Mouse (Mus musculus) midbrain, embryonic 16.5 days (tissue): ENCODE measurements around the gene AI182371. TPM values are rescaled to one million over a fixed set of nuclear protein-coding genes. Genes with fewer than 3 reads are reported as not detected.

Experiments
- ATAC-seq: fragments of 200-750 bp; cut with Nextera tagmentation; 2 replicates; pipeline ENCODE4 v1.8.0; 2017; ENCODE audit warnings: moderate TSS enrichment
- H3K27ac ChIP-seq: fragments of 300-500 bp; sonication (generic); 2 replicates; pipeline ENCODE4 v1.5.1; 2014; ENCODE audit warnings: mild to moderate bottlenecking, low read length, mixed read lengths
- H3K27me3 ChIP-seq: fragments of 300-500 bp; sonication (generic); 2 replicates; pipeline ENCODE4 v1.6.1; 2014; ENCODE audit warnings: low read depth, low read length, mixed read lengths; ENCODE audit not compliant: control insufficient read depth, insufficient read depth
- H3K36me3 ChIP-seq: fragments of 300-500 bp; sonication (generic); 2 replicates; pipeline ENCODE4 v1.6.1; 2014; ENCODE audit warnings: mild to moderate bottlenecking, low read length, moderate library complexity, mixed read lengths; ENCODE audit not compliant: control insufficient read depth, insufficient read depth
- H3K4me1 ChIP-seq: fragments of 300-500 bp; sonication (generic); 2 replicates; pipeline ENCODE4 v1.6.1; 2014; ENCODE audit warnings: mild to moderate bottlenecking, low read length, mixed read lengths; ENCODE audit not compliant: control insufficient read depth, insufficient read depth
- H3K4me2 ChIP-seq: fragments of 300-500 bp; sonication (generic); 2 replicates; pipeline ENCODE4 v1.6.1; 2014; ENCODE audit warnings: mild to moderate bottlenecking, low read length, mixed read lengths
- H3K4me3 ChIP-seq: fragments of 300-500 bp; sonication (generic); 2 replicates; pipeline ENCODE4 v1.5.1; 2014; ENCODE audit warnings: low read depth, mild to moderate bottlenecking, low read length, moderate library complexity, mixed read lengths
- H3K9ac ChIP-seq: fragments of 300-500 bp; sonication (generic); 2 replicates; pipeline ENCODE4 v1.6.1; 2014; ENCODE audit warnings: low read depth, low read length, mixed read lengths
- H3K9me3 ChIP-seq: fragments of 300-500 bp; sonication (generic); replicated peaks from 2 replicates; pipeline ENCODE4 v1.6.1; 2014; ENCODE audit warnings: mild to moderate bottlenecking, low read length, mixed read lengths; ENCODE audit not compliant: control insufficient read depth, poor library complexity, severe bottlenecking
- WGBS: fragments of 180-500 bp; shearing (Covaris S2); extraction: QIAGEN DNeasy Blood & Tissue Kit; methylation state at CpG from one replicate; pipeline ENCODE4 v1.1.7; 2014; 5-methylcytosine and 5-hydroxymethylcytosine counted together
- polyA plus RNA-seq: library from polyadenylated mRNA; unstranded; fragments of >200 nt; fragmentation: Nextera tagmentation; extraction: Ambion mirVana; gene quantifications from 2 replicates; pipeline ENCODE4 v1.2.1, GENCODE M21; 2015

AI182371 gene
- 0.41 and 0.80 TPM in 2 replicates for polyA plus RNA-seq

- no peak within 1 kb of the TSS for H3K9ac ChIP-seq
- no peaks in the 10 kb centered on the region for H3K4me1 ChIP-seq
- no peak within 1 kb of the TSS for H3K4me2 ChIP-seq
- ATAC-seq = no peak
- no peaks in the 10 kb centered on the region for H3K36me3 ChIP-seq
- H3K4me3 ChIP-seq = no peak within 1 kb of the TSS
- H3K27ac ChIP-seq = no peak within 1 kb of the TSS
- WGBS = 95% methylated on average over 3 of the region's 3 CpGs
- H3K9me3 ChIP-seq = no peaks in the 10 kb centered on the region
- H3K27me3 ChIP-seq = no peaks in the 10 kb centered on the region
Observed at GRCm38 (mm10) chr2:35101443-35101842, at the start of gene AI182371. Gene AI182371 (minus strand): TSS chr2:35101543.

- H3K4me3 ChIP-seq = no peak overlapping the region
- H3K27ac ChIP-seq = no peak overlapping the region
- H3K36me3 ChIP-seq = peaks cover 33% of the 10 kb centered on the region
- no peak overlapping the region for H3K9ac ChIP-seq
- no peaks in the 10 kb centered on the region for H3K27me3 ChIP-seq
- no peak for ATAC-seq
- no peaks in the 10 kb centered on the region for H3K9me3 ChIP-seq
- 94% methylated on average over 10 of the region's 10 CpGs for WGBS
- no peaks in the 10 kb centered on the region for H3K4me1 ChIP-seq
- H3K4me2 ChIP-seq = no peak overlapping the region
Observed at GRCm38 (mm10) chr2:35148806-35149205, 47.5 kb upstream of the AI182371 start.

DNA sequence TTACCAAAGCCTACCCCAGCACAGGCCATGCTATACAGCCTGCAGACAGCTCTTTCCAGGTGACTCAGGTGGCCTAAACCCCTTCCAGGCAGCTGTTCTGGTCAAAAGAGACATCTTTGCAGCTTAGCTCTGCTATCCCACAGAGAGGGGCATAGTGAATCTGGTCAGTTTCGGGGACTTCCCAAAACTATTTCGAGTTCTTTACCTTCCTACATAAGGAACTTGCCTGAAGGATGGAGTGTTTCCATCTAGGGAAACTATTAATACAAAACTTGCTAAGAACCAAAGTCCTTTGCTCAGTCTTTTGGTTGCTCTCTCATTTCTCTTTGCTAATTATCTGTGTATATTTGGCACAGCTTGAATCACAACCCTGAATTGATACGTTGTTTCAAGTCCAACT, 40.3 kb upstream of the AI182371 start:
- 95% methylated on average over 3 of the region's 3 CpGs for WGBS
- peaks cover 20% of the 10 kb centered on the region for H3K36me3 ChIP-seq

DNA sequence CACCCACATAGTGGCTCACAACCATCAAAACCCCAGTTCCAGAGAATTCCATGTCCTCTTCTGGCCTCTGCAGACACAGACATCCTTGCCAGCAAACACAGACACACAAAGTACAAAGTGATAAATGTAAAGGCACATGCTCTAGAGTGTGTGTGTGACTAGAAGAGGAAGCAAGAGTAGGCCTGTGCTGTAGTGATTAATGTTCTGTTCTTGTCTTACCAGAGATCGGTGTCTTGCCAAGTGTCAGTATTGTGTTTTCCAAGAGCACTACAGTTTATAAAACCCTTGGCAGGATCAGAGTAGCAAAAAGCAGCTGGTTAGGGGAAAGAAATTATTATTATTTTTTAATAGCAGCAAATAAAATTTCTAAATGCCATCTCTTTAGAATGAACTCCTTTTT, 37.2 kb upstream of the AI182371 start:
- no peaks in the 10 kb centered on the region for H3K27me3 ChIP-seq
- no peaks in the 10 kb centered on the region for H3K9me3 ChIP-seq
- ATAC-seq = no peak
- no peaks in the 10 kb centered on the region for H3K4me1 ChIP-seq
- H3K4me3 ChIP-seq = no peak overlapping the region
- no peak overlapping the region for H3K27ac ChIP-seq
- H3K36me3 ChIP-seq = peaks cover 15% of the 10 kb centered on the region; the same call in 1 of the 2 replicates
- H3K9ac ChIP-seq = no peak overlapping the region
- H3K4me2 ChIP-seq = no peak overlapping the region
- WGBS = 100% methylated on average over 1 of the region's 1 CpGs

More for the DNA sequence above, 40.3 kb upstream of the AI182371 start:
- H3K27ac ChIP-seq = no peak overlapping the region
- H3K9ac ChIP-seq = no peak overlapping the region
- no peak overlapping the region for H3K4me2 ChIP-seq
- H3K4me3 ChIP-seq = no peak overlapping the region
- H3K27me3 ChIP-seq = no peaks in the 10 kb centered on the region
- ATAC-seq = no peak
- no peaks in the 10 kb centered on the region for H3K4me1 ChIP-seq
- H3K9me3 ChIP-seq = no peaks in the 10 kb centered on the region

DNA sequence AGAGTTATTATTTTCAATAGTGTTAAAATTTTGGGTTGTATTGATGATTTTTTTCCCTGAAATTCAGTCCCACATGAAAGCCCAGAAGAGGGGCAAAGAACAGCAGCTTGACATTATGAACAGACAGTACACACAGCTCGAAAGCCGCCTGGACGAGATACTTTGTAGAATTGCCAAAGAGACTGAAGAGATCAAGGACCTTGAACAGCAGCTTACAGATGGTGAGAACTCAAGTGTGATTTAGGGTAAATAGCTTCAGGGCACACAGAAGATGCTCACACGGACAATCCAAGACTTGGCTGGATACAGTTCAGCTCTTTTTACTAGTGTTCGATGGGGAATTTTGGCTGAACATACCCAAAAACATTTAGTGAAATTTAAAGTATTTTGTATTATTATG, 32.5 kb upstream of the AI182371 start:
- 82% methylated on average over 5 of the region's 5 CpGs for WGBS
- Histone ChIP-seq H3K4me3 (no peak overlapping the region), H3K4me2 (no peak overlapping the region), H3K36me3 (0 out of 2 replicates have a peak, but pooled peaks cover 12% of the 10 kb centered on the region), H3K4me1 (peaks cover 10% of the 10 kb centered on the region; the same call in 1 of the 2 replicates), H3K9me3 (no peaks in the 10 kb centered on the region), H3K27me3 (no peaks in the 10 kb centered on the region), H3K27ac (no peak overlapping the region), H3K9ac (no peak overlapping the region)
- no peak for ATAC-seq

GRCm38 (mm10) chr2:35132662-35133055, 31.3 kb upstream of the AI182371 start:
- peaks cover 10% of the 10 kb centered on the region; the same call in 1 of the 2 replicates for H3K4me1 ChIP-seq
- no peaks in the 10 kb centered on the region for H3K27me3 ChIP-seq
- H3K4me3 ChIP-seq = peak overlapping the region; percentile 44
- 0 out of 2 replicates have a peak, but pooled peaks cover 10% of the 10 kb centered on the region for H3K36me3 ChIP-seq
- H3K4me2 ChIP-seq = peak overlapping the region; percentile 62
- H3K9ac ChIP-seq = peak overlapping the region; percentile 38; the same call in 1 of the 2 replicates
- no peak overlapping the region for H3K27ac ChIP-seq
- 10% methylated on average over 5 of the region's 5 CpGs for WGBS
- no peak for ATAC-seq
- H3K9me3 ChIP-seq = no peaks in the 10 kb centered on the region

DNA sequence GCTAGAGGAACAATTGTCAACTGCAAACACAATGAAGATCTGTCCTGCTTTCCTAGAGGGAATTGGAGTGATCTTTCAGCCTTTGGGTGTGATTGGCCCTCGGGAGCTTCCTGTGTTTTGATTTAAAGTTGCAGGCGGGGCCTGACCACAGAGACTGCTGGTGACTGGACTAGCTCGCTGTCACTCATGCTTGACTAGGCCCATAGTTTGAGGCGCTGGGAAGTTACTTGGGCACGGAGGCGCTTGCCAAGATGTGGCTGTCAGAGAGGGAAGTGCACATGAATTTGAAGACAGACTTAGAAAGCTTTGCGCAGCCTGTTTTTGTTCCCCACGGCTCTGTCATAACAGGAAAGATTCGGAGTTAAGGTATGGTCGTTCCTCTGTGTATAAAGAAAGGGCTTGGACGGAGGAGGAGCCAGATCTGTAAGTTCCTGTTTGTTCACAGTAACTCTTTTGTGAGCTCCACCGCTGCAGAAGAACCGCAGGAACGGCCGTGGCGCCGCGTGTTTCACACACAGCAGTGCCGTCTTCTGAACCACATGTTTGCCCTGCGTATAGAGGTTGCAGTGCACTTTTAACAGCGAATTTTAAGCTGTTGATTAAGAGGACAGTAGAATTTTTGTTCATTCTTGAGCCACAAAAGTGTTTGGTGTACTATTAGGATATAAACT, 30.8 kb upstream of the AI182371 start:
- WGBS = 0% methylated on average over 21 of the region's 21 CpGs
- H3K4me3 ChIP-seq = peak overlapping the region; percentile 44
- 0 out of 2 replicates have a peak, but pooled peaks cover 5% of the 10 kb centered on the region for H3K36me3 ChIP-seq
- H3K9me3 ChIP-seq = no peaks in the 10 kb centered on the region
- H3K27ac ChIP-seq = 0 out of 2 replicates have a peak overlapping the region, but pooled peaks have one; percentile 28
- peaks cover 10% of the 10 kb centered on the region; the same call in 1 of the 2 replicates for H3K4me1 ChIP-seq
- H3K9ac ChIP-seq = peak overlapping the region; percentile 38; the same call in 1 of the 2 replicates
- peak overlapping the region; percentile 62 for H3K4me2 ChIP-seq
- ATAC-seq = peak; percentile 98
- no peaks in the 10 kb centered on the region for H3K27me3 ChIP-seq

DNA sequence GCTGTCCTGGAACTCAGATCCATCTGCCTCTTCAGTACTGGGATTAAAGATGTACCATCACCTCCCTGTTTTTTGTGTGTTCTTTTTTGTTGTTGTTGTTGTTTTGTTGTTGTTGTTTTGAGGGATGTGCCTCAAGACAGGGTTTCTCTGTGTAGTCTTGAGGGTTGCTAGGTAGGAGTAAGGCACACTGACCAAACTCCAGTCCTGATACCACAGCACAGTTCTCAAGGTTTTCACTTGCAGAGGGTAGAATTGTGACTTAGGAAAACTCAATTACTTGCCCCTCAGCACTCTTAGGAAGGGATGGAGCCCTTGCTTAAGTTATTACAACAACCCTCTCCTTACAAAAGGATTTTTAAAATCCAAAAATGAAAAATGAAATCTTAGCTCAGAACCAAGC, 30.1 kb upstream of the AI182371 start:
- peaks cover 10% of the 10 kb centered on the region; the same call in 1 of the 2 replicates for H3K4me1 ChIP-seq
- H3K27ac ChIP-seq = no peak overlapping the region
- no peak overlapping the region for H3K4me3 ChIP-seq
- no peaks in the 10 kb centered on the region for H3K27me3 ChIP-seq
- H3K9me3 ChIP-seq = no peaks in the 10 kb centered on the region
- H3K9ac ChIP-seq = no peak overlapping the region
- no peak for ATAC-seq
- 0 out of 2 replicates have a peak, but pooled peaks cover 4% of the 10 kb centered on the region for H3K36me3 ChIP-seq
- H3K4me2 ChIP-seq = peak overlapping the region; percentile 62

DNA sequence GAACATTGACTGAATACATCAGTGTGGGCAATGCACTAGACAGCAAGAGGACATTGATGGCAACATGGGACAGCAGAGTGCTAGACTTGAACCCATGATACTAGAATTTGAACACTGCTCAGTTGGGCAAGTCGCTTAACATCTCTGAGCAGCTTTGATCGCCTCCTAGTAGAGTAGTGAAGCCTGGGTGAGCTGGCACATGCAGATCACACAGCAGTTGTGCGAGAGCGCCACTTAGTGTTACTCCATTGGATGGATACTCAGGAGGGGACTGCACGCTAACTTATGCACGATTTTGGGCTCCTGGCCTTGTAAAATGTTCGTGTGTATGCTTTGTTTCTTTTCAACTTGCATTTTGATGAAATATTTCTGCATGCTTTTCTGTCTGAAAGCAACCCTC, 23.4 kb upstream of the AI182371 start:
- Histone ChIP-seq H3K4me3 (no peak overlapping the region), H3K4me1 (no peaks in the 10 kb centered on the region), H3K36me3 (peaks cover 2% of the 10 kb centered on the region; the same call in 1 of the 2 replicates), H3K27ac (no peak overlapping the region), H3K9me3 (no peaks in the 10 kb centered on the region), H3K27me3 (no peaks in the 10 kb centered on the region), H3K9ac (no peak overlapping the region), H3K4me2 (no peak overlapping the region)
- 78% methylated on average over 7 of the region's 7 CpGs for WGBS
- ATAC-seq = no peak
